1 mouse cellular context compared by ENCODE assay signal in genomic region chr10:75220722-75221121, GRCm38 (mm10).
TF ChIP-seq lines count a peak whose summit lies in the region.

No protein-coding gene starts in this region.

TF ChIP-seq in CH12.LX, 34 proteins besides CTCF, POLR2A, EP300 and RAD21 (continued from another document):
- TF ChIP-seq NELFE (IDR thresholded peaks at IDR 0.05; ENCODE audit: low read depth, low read length) (no peak), MEF2A (IDR thresholded peaks at IDR 0.05; ENCODE audit: borderline replicate concordance, low read depth, low read length) (no peak), MAX (IDR thresholded peaks at IDR 0.05; ENCODE audit: low read length) (no peak)
